Mouse (Mus musculus) cerebellum, adult 2 months (tissue): ENCODE results near the gene Tns1.

Source experiments
- CTCF ChIP-seq: fragments of 200-500 bp; IDR thresholded peaks from 2 replicates; pipeline ENCODE4 v1.5.1; 2011; ENCODE audit warnings: low read depth, mild to moderate bottlenecking, control low read depth, low read length, moderate library complexity, borderline replicate concordance; ENCODE audit not compliant: insufficient read depth
- POLR2A ChIP-seq: fragments of 200-500 bp; IDR thresholded peaks from 2 replicates; pipeline ENCODE4 v1.6.1; 2011; ENCODE audit warnings: low read length, control low read depth, borderline replicate concordance; ENCODE audit not compliant: insufficient read depth

DNA sequence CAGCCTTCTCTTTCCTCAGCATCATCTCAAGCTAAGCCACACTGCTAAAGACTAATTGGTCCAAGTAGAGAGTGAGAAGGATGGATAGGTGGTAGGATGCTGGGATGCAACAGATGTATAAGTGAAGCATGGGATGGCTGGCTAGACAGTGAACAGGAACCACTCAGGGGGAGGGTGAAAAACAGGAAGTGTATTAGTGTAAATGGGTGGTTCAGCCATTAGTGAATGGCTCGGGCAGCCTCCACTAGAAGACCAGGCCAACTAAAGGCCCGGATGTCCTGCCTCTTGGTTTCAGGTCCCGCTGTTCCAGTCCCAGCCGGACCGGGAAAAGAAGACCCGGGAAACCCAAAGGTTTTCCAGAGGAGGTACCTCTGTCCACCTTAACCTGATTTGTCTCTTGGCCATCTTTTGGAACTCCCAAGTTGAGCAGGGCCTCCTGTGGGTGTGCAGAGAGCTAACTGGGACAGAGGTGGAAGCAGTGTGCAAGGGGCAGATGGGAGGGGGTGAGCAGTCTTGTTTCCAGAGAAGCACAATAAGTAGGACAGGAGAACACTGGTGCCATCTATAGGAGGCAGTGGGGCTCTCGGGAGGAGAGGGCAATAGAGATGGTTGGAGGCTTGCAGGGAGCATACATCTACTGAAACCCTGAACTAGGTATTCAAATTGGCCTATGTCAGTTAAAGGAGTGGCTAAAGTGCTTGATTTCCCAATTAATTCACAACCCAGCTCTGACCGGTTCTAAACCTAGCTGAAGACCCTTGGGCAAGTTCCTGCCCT, 6.8 kb upstream of the Tns1 start:
- TF ChIP-seq POLR2A (no peak), CTCF (no peak)
